Mouse (Mus musculus) spleen, adult 10 weeks (tissue): ENCODE measurements around the gene Numa1. TPM values are rescaled to one million over a fixed set of nuclear protein-coding genes. Genes with fewer than 3 reads are reported as not detected.

Experiments used
- polyA plus RNA-seq: library from polyadenylated mRNA; stranded (reverse); fragments of 350-450 nt; fragmentation: Illumina TruSeq; extraction: RNeasy Lipid Tissue Mini Kit (QIAGEN cat#74804); gene quantifications from one replicate; pipeline ENCODE4 v1.2.3, GENCODE M21; 2015; ENCODE audit warnings: low replicate concordance; ENCODE audit not compliant: insufficient read depth

The Numa1 gene
- polyA plus RNA-seq = 165 TPM

DNA sequence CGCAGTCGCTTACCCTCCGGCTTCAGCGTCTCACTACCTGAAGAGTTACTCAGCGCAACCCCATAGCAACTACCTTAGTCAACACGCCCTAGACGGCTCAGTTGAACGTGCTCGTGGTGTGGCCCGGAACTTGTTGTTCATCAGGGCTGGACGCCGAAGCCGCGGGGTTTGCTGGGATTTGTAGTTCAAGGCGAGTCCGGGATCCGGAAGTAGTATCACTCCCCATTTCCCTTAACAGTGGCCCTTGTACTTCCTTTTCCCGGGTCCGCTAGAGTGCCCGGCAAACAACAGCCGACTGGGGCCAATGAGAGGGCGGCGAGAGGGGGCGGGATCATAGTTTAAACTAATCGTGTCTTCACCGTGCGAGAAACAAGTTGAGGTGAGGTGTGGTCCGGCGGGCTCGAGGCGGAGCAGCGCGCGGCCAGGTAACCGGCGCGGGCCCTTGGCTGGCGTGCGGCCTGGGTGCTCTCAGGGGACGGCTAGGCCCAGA is at the start of gene Numa1, which contains the start of gene Lrrc51:
TSS of gene Numa1 (plus strand) at position 361 of the 490 bp plus-strand sequence.
TSS of gene Lrrc51 (minus strand) at position 145 of the 490 bp plus-strand sequence.

DNA sequence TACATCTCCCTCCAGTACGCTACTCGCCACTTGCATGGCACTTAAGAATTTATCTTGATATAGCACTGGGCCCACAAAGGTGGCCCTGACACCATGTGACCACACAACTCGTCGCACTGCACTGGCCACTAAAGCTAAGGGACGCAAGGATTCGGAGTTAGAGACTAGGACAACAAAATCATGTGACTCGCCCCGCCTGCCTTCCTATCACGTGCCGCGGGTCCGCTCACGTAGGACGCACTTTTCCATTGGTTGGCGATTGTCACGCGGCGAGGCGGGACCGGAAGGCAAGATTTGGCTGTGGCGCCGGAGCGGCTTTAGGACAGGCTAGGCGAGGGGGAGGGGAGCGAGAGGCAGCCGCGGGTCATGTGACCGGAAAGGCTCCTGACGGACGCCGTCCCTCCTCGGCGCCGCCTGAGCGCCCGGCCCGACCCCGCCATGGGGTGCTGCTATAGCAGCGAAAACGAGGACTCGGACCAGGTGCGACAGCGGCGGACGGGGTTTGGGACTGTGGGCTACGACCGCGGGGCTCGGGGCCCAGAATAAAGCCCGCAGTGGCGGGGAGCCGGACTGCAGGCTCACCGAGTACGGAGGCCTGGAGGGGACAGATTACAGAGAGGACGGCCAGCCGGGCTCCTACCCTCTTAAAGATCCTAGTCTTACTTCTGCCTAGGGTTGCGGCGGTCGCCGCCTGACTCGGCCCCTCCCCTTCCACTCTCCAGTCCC is 28.2 kb upstream of the Numa1 start, which contains the start of gene Lamtor1:
TSS of gene Lamtor1 (plus strand) at position 344 of the 726 bp plus-strand sequence.

DNA sequence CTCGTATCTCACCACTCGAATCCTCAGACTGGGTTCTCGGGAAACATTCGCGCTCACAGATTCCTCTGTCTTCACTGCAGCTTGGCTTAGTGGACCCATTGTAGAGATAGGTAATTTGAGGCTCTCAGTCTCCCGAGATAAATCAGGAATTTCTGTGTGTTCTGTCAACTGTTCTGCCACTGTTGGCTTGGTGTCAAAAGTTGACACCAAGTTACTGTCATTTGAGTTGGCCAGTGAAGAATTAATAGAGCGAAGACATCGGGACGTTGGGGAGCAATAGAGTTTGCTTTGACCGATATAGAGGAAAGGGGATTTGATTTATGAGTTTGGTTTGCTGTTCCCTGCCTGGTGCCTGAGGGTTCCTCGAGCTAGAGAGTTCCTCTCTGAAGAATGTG is 27.6 kb upstream of the Numa1 start, which contains the start of gene Tomt:
TSS of gene Tomt (minus strand) at position 73 of the 395 bp plus-strand sequence.

DNA sequence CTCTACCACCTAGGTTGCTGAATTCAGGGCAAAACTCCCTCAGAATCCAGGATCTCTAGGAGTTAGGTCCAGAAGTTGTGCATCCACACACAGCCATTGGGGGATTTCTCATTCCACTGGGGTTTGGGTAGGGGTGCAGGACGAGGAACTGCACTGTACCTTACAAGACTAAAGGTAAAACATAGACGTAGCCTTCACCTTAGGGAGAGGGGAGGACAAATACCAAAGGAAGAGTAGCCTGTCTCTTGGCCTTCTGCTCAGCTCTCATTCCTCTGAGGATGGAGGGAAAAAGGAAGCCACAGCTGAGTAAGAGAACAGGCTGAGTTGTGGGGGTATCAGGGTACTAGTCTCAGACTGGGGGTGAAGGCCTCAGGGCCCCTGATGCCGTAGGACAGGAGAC is 84.7 kb downstream of the Numa1 start, which contains the start of gene Il18bp:
TSS of gene Il18bp (minus strand) at position 101 of the 400 bp plus-strand sequence.

Other genes with a start within 250 kb of the Numa1 start
- gene Phox2a, start 115.8 kb upstream of the Numa1 start, polyA plus RNA-seq = not detected
- gene Inppl1, start 95.9 kb upstream of the Numa1 start, polyA plus RNA-seq = 22.2 TPM
- 0.70 TPM for gene Folr2, start 76.9 kb upstream of the Numa1 start, polyA plus RNA-seq
- 54.4 TPM for gene Anapc15, start 70.4 kb upstream of the Numa1 start, polyA plus RNA-seq
- gene Folr1, start 63.3 kb upstream of the Numa1 start, polyA plus RNA-seq = not detected
- gene Lamtor1, start 28.2 kb upstream of the Numa1 start, polyA plus RNA-seq = 50.3 TPM
- not detected for gene Tomt, start 27.8 kb upstream of the Numa1 start, polyA plus RNA-seq
- 3.0 TPM for gene Lrrc51, start 216 bp upstream of the Numa1 start, polyA plus RNA-seq
- gene Il18bp, start 84.6 kb downstream of the Numa1 start, polyA plus RNA-seq = 37.4 TPM
- 23.6 TPM for gene Rnf121, start 131.4 kb downstream of the Numa1 start, polyA plus RNA-seq
- 54.1 TPM for gene Xndc1, start 131.4 kb downstream of the Numa1 start, polyA plus RNA-seq
- 1.5 TPM for gene Xntrpc, start 131.6 kb downstream of the Numa1 start, polyA plus RNA-seq
- not detected for gene Trpc2, start 149.0 kb downstream of the Numa1 start, polyA plus RNA-seq
- gene Art1, start 167.6 kb downstream of the Numa1 start, polyA plus RNA-seq = not detected
- not detected for gene Art5, start 175.4 kb downstream of the Numa1 start, polyA plus RNA-seq
- gene Chrna10, start 182.7 kb downstream of the Numa1 start, polyA plus RNA-seq = not detected